Mouse (Mus musculus) midbrain, embryonic 16.5 days (tissue): ENCODE data around the gene Ephb1. TPM values are rescaled to one million over a fixed set of nuclear protein-coding genes. Genes with fewer than 3 reads are reported as not detected.

Experiments used
- ATAC-seq: fragments of 200-750 bp; cut with Nextera tagmentation; 2 replicates; pipeline ENCODE4 v1.8.0; 2017; ENCODE audit warnings: moderate TSS enrichment
- H3K27ac ChIP-seq: fragments of 300-500 bp; sonication (generic); 2 replicates; pipeline ENCODE4 v1.5.1; 2014; ENCODE audit warnings: mild to moderate bottlenecking, low read length, mixed read lengths
- H3K27me3 ChIP-seq: fragments of 300-500 bp; sonication (generic); 2 replicates; pipeline ENCODE4 v1.6.1; 2014; ENCODE audit warnings: low read depth, low read length, mixed read lengths; ENCODE audit not compliant: control insufficient read depth, insufficient read depth
- H3K36me3 ChIP-seq: fragments of 300-500 bp; sonication (generic); 2 replicates; pipeline ENCODE4 v1.6.1; 2014; ENCODE audit warnings: mild to moderate bottlenecking, low read length, moderate library complexity, mixed read lengths; ENCODE audit not compliant: control insufficient read depth, insufficient read depth
- H3K4me1 ChIP-seq: fragments of 300-500 bp; sonication (generic); 2 replicates; pipeline ENCODE4 v1.6.1; 2014; ENCODE audit warnings: mild to moderate bottlenecking, low read length, mixed read lengths; ENCODE audit not compliant: control insufficient read depth, insufficient read depth
- H3K4me2 ChIP-seq: fragments of 300-500 bp; sonication (generic); 2 replicates; pipeline ENCODE4 v1.6.1; 2014; ENCODE audit warnings: mild to moderate bottlenecking, low read length, mixed read lengths
- H3K4me3 ChIP-seq: fragments of 300-500 bp; sonication (generic); 2 replicates; pipeline ENCODE4 v1.5.1; 2014; ENCODE audit warnings: low read depth, mild to moderate bottlenecking, low read length, moderate library complexity, mixed read lengths
- H3K9ac ChIP-seq: fragments of 300-500 bp; sonication (generic); 2 replicates; pipeline ENCODE4 v1.6.1; 2014; ENCODE audit warnings: low read depth, low read length, mixed read lengths
- H3K9me3 ChIP-seq: fragments of 300-500 bp; sonication (generic); replicated peaks from 2 replicates; pipeline ENCODE4 v1.6.1; 2014; ENCODE audit warnings: mild to moderate bottlenecking, low read length, mixed read lengths; ENCODE audit not compliant: control insufficient read depth, poor library complexity, severe bottlenecking
- WGBS: fragments of 180-500 bp; shearing (Covaris S2); extraction: QIAGEN DNeasy Blood & Tissue Kit; methylation state at CpG from one replicate; pipeline ENCODE4 v1.1.7; 2014; 5-methylcytosine and 5-hydroxymethylcytosine counted together
- polyA plus RNA-seq: library from polyadenylated mRNA; unstranded; fragments of >200 nt; fragmentation: Nextera tagmentation; extraction: Ambion mirVana; gene quantifications from 2 replicates; pipeline ENCODE4 v1.2.1, GENCODE M21; 2015

The Ephb1 gene
- polyA plus RNA-seq, 1 experiment from 2014 or later: 80.1 TPM

- Histone ChIP-seq H3K4me3 (no peak overlapping the region), H3K27me3 (no peaks in the 10 kb centered on the region), H3K36me3 (no peaks in the 10 kb centered on the region), H3K4me2 (0 out of 2 replicates have a peak overlapping the region, but pooled peaks have one; percentile 20), H3K9me3 (no peaks in the 10 kb centered on the region), H3K9ac (no peak overlapping the region), H3K27ac (no peak overlapping the region), H3K4me1 (peaks cover 39% of the 10 kb centered on the region)
- 4% methylated on average over 9 of the region's 9 CpGs for WGBS
- ATAC-seq: peak; percentile 64
These were observed 93.0 kb downstream of the Ephb1 start for GRCm38 (mm10) chr9:102261511-102261910.

- Histone ChIP-seq H3K27ac (no peak overlapping the region), H3K9ac (no peak overlapping the region), H3K27me3 (no peaks in the 10 kb centered on the region), H3K4me3 (no peak overlapping the region), H3K9me3 (no peaks in the 10 kb centered on the region), H3K36me3 (no peaks in the 10 kb centered on the region), H3K4me2 (no peak overlapping the region), H3K4me1 (peaks cover 10% of the 10 kb centered on the region)
- WGBS: 92% methylated on average over 5 of the region's 5 CpGs
- ATAC-seq: no peak
These were observed 98.1 kb downstream of the Ephb1 start for GRCm38 (mm10) chr9:102256407-102256806.

GRCm38 (mm10) chr9:102255803-102256202 lies 98.7 kb downstream of the Ephb1 start:
- Histone ChIP-seq H3K4me2 (no peak overlapping the region), H3K27me3 (no peaks in the 10 kb centered on the region), H3K4me1 (peaks cover 4% of the 10 kb centered on the region; the same call in 1 of the 2 replicates), H3K27ac (no peak overlapping the region), H3K36me3 (no peaks in the 10 kb centered on the region), H3K4me3 (no peak overlapping the region), H3K9me3 (no peaks in the 10 kb centered on the region), H3K9ac (no peak overlapping the region)
- ATAC-seq: no peak
- WGBS: 86% methylated on average over 6 of the region's 6 CpGs

- H3K36me3 ChIP-seq: no peaks in the 10 kb centered on the region
- peak; percentile 61; the same call in 1 of the 2 replicates for ATAC-seq
- H3K27me3 ChIP-seq: no peaks in the 10 kb centered on the region
- no peaks in the 10 kb centered on the region for H3K9me3 ChIP-seq
- H3K27ac ChIP-seq: peak overlapping the region; percentile 24; the same call in 1 of the 2 replicates
- WGBS: 13% methylated on average over 9 of the region's 9 CpGs
- H3K4me1 ChIP-seq: peaks cover 32% of the 10 kb centered on the region
- no peak overlapping the region for H3K4me2 ChIP-seq
- H3K4me3 ChIP-seq: no peak overlapping the region
- no peak overlapping the region for H3K9ac ChIP-seq
These were observed 105.2 kb downstream of the Ephb1 start for GRCm38 (mm10) chr9:102249124-102249816.

- H3K9me3 ChIP-seq: no peaks in the 10 kb centered on the region
- H3K36me3 ChIP-seq: no peaks in the 10 kb centered on the region
- H3K9ac ChIP-seq: no peak overlapping the region
- no peak overlapping the region for H3K4me3 ChIP-seq
- peaks cover 52% of the 10 kb centered on the region for H3K4me1 ChIP-seq
- no peak for ATAC-seq
- H3K4me2 ChIP-seq: no peak overlapping the region
- WGBS: 45% methylated on average over 7 of the region's 7 CpGs
- H3K27ac ChIP-seq: no peak overlapping the region
- no peaks in the 10 kb centered on the region for H3K27me3 ChIP-seq
These were observed 108.9 kb downstream of the Ephb1 start for GRCm38 (mm10) chr9:102245551-102245950.

GRCm38 (mm10) chr9:102243296-102243695 lies 111.2 kb downstream of the Ephb1 start:
- Histone ChIP-seq H3K27ac (peak overlapping the region; percentile 31; the same call in 1 of the 2 replicates), H3K9ac (no peak overlapping the region), H3K36me3 (no peaks in the 10 kb centered on the region), H3K4me3 (no peak overlapping the region), H3K4me2 (no peak overlapping the region), H3K27me3 (no peaks in the 10 kb centered on the region), H3K9me3 (no peaks in the 10 kb centered on the region), H3K4me1 (peaks cover 33% of the 10 kb centered on the region)
- 3% methylated on average over 7 of the region's 7 CpGs for WGBS
- ATAC-seq: peak; percentile 78

DNA sequence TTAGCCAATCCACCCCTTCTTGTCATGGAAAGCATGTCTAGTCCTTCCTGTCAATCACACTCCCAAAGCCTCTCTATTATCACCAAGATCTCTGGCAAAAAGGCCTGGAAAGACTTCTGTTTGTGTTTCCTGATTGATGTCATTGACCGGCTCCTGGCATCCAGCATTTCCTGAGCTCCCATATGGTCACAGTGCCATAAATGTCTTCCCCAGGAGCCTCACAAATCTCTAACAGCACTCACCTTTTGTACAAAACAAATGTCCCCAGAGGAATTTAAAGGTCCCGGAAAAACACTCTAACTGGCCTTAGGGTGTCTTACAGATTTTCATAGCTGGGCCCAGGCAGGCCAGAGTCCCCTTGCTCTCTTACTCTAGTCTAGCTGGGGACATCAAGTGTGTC lies 112.9 kb downstream of the Ephb1 start:
- no peak for ATAC-seq
- H3K4me2 ChIP-seq: no peak overlapping the region
- H3K27me3 ChIP-seq: no peaks in the 10 kb centered on the region
- WGBS: 73% methylated on average over 2 of the region's 2 CpGs
- no peaks in the 10 kb centered on the region for H3K9me3 ChIP-seq
- peaks cover 26% of the 10 kb centered on the region for H3K4me1 ChIP-seq
- H3K36me3 ChIP-seq: no peaks in the 10 kb centered on the region
- no peak overlapping the region for H3K9ac ChIP-seq
- no peak overlapping the region for H3K4me3 ChIP-seq
- no peak overlapping the region for H3K27ac ChIP-seq

- no peak overlapping the region for H3K4me2 ChIP-seq
- H3K9ac ChIP-seq: no peak overlapping the region
- H3K9me3 ChIP-seq: no peaks in the 10 kb centered on the region
- 79% methylated on average over 4 of the region's 4 CpGs for WGBS
- H3K36me3 ChIP-seq: no peaks in the 10 kb centered on the region
- no peak for ATAC-seq
- no peaks in the 10 kb centered on the region for H3K27me3 ChIP-seq
- no peak overlapping the region for H3K4me3 ChIP-seq
- H3K4me1 ChIP-seq: peaks cover 23% of the 10 kb centered on the region
- no peak overlapping the region for H3K27ac ChIP-seq
These were observed 114.3 kb downstream of the Ephb1 start for GRCm38 (mm10) chr9:102240215-102240614.

- H3K4me2 ChIP-seq: no peak overlapping the region
- H3K27me3 ChIP-seq: no peaks in the 10 kb centered on the region
- WGBS: 28% methylated on average over 4 of the region's 4 CpGs
- no peaks in the 10 kb centered on the region for H3K9me3 ChIP-seq
- H3K4me1 ChIP-seq: peaks cover 11% of the 10 kb centered on the region; the same call in 1 of the 2 replicates
- ATAC-seq: peak; percentile 60; the same call in 1 of the 2 replicates
- H3K9ac ChIP-seq: no peak overlapping the region
- no peak overlapping the region for H3K4me3 ChIP-seq
- no peaks in the 10 kb centered on the region for H3K36me3 ChIP-seq
- no peak overlapping the region for H3K27ac ChIP-seq
These were observed 119.0 kb downstream of the Ephb1 start for GRCm38 (mm10) chr9:102235444-102235951.
